Mouse (Mus musculus) neural tube, embryonic 11.5 days (tissue): ENCODE results near the gene Ntn4. TPM values are rescaled to one million over a fixed set of nuclear protein-coding genes. Genes with fewer than 3 reads are reported as not detected.

Experiments
- ATAC-seq: fragments of 200-750 bp; cut with Nextera tagmentation; 2 replicates; pipeline ENCODE4 v1.8.0; 2017; ENCODE audit warnings: moderate number of reproducible peaks, mild to moderate bottlenecking, moderate TSS enrichment, moderate library complexity; ENCODE audit not compliant: insufficient read depth, low FRiP score, low TSS enrichment
- DNase-seq: peaks from one replicate; pipeline ENCODE4 v3.0.0-alpha.2; 2015; ENCODE audit warnings: low spot score
- H3K27ac ChIP-seq: fragments of 300-500 bp; sonication (generic); 2 replicates; pipeline ENCODE4 v1.5.1; 2014; ENCODE audit warnings: low read depth, mild to moderate bottlenecking, low read length
- H3K27me3 ChIP-seq: fragments of 300-500 bp; sonication (generic); 2 replicates; pipeline ENCODE4 v1.6.1; 2014; ENCODE audit warnings: mild to moderate bottlenecking, low read length, mixed read lengths; ENCODE audit not compliant: control insufficient read depth, insufficient read depth
- H3K36me3 ChIP-seq: fragments of 300-500 bp; sonication (generic); 2 replicates; pipeline ENCODE4 v1.6.1; 2014; ENCODE audit warnings: mild to moderate bottlenecking, low read length, moderate library complexity, mixed read lengths; ENCODE audit not compliant: control insufficient read depth, insufficient read depth
- H3K4me1 ChIP-seq: fragments of 300-500 bp; sonication (generic); 2 replicates; pipeline ENCODE4 v1.6.1; 2014; ENCODE audit warnings: low read length, mixed read lengths; ENCODE audit not compliant: control insufficient read depth, insufficient read depth
- H3K4me2 ChIP-seq: fragments of 300-500 bp; sonication (generic); 2 replicates; pipeline ENCODE4 v1.6.1; 2014; ENCODE audit warnings: low read depth, mild to moderate bottlenecking, moderate library complexity
- H3K4me3 ChIP-seq: fragments of 300-500 bp; sonication (generic); 2 replicates; pipeline ENCODE4 v1.5.1; 2014; ENCODE audit warnings: low read depth, low read length
- H3K9ac ChIP-seq: fragments of 300-500 bp; sonication (generic); 2 replicates; pipeline ENCODE4 v1.6.1; 2014; ENCODE audit warnings: mild to moderate bottlenecking, low read length
- H3K9me3 ChIP-seq: fragments of 300-500 bp; sonication (generic); 2 replicates; pipeline ENCODE4 v1.6.1; 2016; ENCODE audit warnings: low read length; ENCODE audit not compliant: control insufficient read depth
- WGBS: fragments of 180-500 bp; shearing (Covaris S2); extraction: QIAGEN DNeasy Blood & Tissue Kit; methylation state at CpG from one replicate; pipeline ENCODE4 v1.1.7; 2014; 5-methylcytosine and 5-hydroxymethylcytosine counted together
- polyA plus RNA-seq: library from polyadenylated mRNA; unstranded; fragments of >200 nt; fragmentation: Nextera tagmentation; extraction: Ambion mirVana; gene quantifications from 2 replicates; pipeline ENCODE4 v1.2.1, GENCODE M21; 2014

Gene Ntn4
- polyA plus RNA-seq, 1 experiment from 2014 or later = 1.9 TPM

DNA sequence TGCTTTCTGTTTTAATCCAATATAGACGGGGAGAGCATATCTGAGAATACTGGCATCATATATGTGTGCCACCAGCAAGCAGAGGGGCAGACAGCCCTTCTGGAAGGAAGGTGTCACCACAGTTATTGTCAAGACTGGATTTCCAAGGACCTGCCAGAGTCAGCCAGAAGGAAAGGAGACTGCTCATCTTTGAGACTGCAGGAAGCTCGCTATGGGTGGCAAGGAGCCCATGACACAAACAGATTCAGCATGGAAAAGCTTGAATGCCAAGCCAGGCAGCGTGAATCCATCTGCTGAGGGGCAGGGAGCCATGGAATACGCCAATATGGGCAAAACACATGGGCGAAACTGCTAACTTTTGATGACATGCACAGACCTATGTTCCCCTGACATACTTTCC lies 6.9 kb upstream of the Ntn4 start:
- no peak overlapping the region for H3K27ac ChIP-seq
- no peaks in the 10 kb centered on the region for H3K9me3 ChIP-seq
- no peak overlapping the region for H3K4me2 ChIP-seq
- H3K36me3 ChIP-seq = no peaks in the 10 kb centered on the region
- no peaks in the 10 kb centered on the region for H3K4me1 ChIP-seq
- H3K4me3 ChIP-seq = no peak overlapping the region
- no peak for ATAC-seq
- no peak for DNase-seq
- H3K9ac ChIP-seq = no peak overlapping the region
- H3K27me3 ChIP-seq = no peaks in the 10 kb centered on the region
- WGBS = 84% methylated on average over 5 of the region's 5 CpGs

DNA sequence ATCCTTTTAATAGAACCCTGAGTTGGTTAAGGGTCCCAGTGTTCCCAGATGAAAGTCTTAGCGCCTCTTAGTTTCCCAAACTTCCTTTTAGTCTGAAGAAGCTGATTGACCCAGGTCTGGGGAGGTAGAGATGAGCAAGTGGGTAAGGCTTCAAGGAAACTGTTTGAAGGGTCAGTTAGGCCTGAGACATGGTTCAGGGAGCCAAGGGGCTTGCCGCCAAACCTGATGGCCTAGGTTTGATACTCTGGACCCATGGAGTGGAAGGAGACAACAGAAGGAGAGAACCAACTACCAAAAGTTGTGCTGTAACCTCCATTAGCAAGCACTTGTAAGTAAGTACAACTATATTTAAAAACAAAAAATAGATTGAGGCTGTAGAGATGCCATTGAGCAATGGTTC lies 6.5 kb upstream of the Ntn4 start:
- Histone ChIP-seq H3K4me2 (no peak overlapping the region), H3K9me3 (no peaks in the 10 kb centered on the region), H3K4me1 (no peaks in the 10 kb centered on the region), H3K4me3 (no peak overlapping the region), H3K27ac (no peak overlapping the region), H3K9ac (no peak overlapping the region), H3K27me3 (no peaks in the 10 kb centered on the region), H3K36me3 (no peaks in the 10 kb centered on the region)
- DNase-seq = no peak
- ATAC-seq = no peak
- WGBS = 85% methylated on average over 2 of the region's 2 CpGs

DNA sequence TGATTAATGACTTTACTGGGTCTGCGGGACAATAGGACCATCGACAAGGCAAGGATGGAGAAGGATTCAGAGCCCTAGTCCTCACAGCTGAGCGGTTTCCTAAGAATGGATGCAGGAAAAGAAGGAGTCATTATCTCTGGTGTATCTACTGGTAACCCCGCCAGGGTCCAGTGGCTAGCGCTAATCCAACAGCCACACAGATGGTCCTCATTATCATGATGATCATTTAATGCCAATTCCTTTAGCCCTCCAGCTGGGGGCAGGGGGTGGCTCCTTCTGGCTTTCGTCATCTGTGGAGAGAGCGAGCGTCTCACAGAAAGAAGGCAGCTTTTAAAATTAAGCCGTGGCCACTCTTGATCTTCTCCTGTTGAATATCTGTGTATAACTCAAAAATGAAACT lies 4.5 kb upstream of the Ntn4 start:
- no peaks in the 10 kb centered on the region; the same call in 1 of the 2 replicates for H3K4me1 ChIP-seq
- 25% methylated on average over 9 of the region's 9 CpGs for WGBS
- no peak for ATAC-seq
- H3K27ac ChIP-seq = no peak overlapping the region
- no peaks in the 10 kb centered on the region for H3K36me3 ChIP-seq
- DNase-seq = peak; percentile 51
- no peak overlapping the region for H3K4me3 ChIP-seq
- no peak overlapping the region for H3K4me2 ChIP-seq
- no peak overlapping the region for H3K9ac ChIP-seq
- H3K27me3 ChIP-seq = no peaks in the 10 kb centered on the region
- no peaks in the 10 kb centered on the region for H3K9me3 ChIP-seq

DNA sequence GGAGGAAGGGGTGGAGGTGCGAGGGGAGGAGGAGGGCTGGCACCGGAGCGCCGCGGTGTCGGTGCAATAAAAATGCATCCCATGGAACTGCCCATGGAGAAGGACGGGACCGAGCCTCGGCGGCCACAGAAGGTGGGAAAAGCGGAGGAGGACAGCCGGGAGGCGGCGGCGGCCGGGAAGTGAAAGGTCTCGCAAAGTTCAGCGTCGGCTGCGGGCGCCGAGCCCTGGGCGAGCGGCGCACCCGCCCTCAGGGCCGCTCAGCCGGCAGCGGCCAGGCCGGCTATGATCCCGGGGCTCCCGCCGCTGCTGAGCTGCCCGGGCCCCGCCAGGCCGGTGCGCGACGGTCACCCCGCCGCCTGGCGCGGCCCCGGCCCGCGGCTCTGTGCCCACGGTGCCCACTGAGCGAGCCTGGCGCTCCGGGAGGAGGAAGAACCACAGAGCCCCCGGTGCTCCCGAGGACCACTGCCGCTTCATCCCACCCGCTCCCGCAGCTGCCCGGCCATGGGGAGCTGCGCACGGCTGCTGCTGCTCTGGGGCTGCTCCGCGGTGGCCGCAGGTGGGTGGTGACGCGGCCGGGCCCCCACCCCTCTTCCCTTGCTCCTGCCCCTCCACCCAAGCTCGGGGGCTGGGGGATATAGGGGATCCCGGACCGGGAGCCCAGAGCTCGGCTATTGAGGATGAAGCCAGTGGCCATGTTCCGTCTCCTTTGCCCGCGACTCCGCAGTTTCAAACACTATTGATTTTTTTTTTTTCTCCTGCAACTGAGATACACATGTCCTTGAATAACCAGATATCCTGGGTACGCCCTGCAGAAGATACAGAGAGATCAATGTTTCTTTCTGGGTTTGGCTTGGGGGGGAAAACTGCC lies 706 bp downstream of the Ntn4 start:
- peak overlapping the region; percentile 80 for H3K4me3 ChIP-seq
- no peaks in the 10 kb centered on the region for H3K36me3 ChIP-seq
- peak overlapping the region; percentile 9; the same call in 1 of the 2 replicates for H3K27ac ChIP-seq
- H3K9me3 ChIP-seq = no peaks in the 10 kb centered on the region
- no peaks in the 10 kb centered on the region for H3K27me3 ChIP-seq
- ATAC-seq (peak; percentile 78), DNase-seq (peak; percentile 66)
- H3K4me2 ChIP-seq = peak overlapping the region; percentile 93
- H3K9ac ChIP-seq = peak overlapping the region; percentile 84
- peaks cover 5% of the 10 kb centered on the region; the same call in 1 of the 2 replicates for H3K4me1 ChIP-seq
- under 1% methylated on average over 66 of the region's 73 CpGs for WGBS

DNA sequence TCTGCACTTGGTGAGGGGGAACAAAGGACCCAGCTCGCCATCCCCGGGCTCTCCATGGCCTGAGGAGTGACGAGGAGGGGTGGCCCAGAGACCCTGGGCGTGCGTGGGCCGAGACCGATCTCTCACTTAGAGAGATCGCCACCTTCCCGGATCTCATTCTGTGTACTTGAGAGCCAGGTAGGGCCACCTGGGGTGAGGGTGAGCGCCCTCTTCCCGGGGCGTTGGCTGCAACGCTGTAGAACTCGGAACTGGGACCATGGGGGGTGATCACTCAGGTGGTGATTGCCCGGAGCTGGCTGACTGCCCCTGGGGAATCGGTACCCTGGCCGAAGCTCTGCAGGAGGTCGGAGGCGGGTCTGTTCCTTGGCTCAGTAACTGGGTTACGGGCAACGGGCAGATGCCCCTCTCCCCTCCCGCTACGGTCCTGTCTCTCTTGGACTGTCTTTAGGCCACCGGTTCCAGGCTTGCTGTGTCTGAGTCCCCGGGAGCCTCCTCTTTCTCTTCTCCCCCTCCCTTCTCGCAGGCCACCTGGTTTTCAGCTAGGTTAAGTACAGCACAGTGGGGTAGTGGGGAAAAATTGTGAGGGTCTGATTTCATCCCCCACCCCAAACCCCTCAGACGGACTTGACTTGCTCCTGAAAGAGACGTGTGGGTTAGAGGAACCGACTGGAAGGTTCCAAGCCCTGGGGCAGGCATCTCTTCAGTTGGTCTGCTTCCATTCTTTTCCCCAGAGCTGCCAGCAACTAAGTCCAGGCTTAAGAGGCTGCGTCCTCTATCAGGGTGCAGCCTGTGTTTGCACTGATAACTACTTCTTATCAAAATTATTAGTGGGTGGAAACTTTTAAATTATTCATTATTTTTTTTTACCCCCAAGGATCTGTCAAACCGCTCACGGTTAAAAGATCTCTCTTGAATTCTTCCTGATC lies 1.6 kb downstream of the Ntn4 start:
- peak overlapping the region; percentile 80 for H3K4me3 ChIP-seq
- DNase-seq (peak; percentile 71), ATAC-seq (peak; percentile 67)
- peak overlapping the region; percentile 93 for H3K4me2 ChIP-seq
- no peaks in the 10 kb centered on the region for H3K36me3 ChIP-seq
- H3K27ac ChIP-seq = 0 out of 2 replicates have a peak overlapping the region, but pooled peaks have one; percentile 9
- WGBS = 8% methylated on average over 32 of the region's 32 CpGs
- peaks cover 5% of the 10 kb centered on the region; the same call in 1 of the 2 replicates for H3K4me1 ChIP-seq
- peak overlapping the region; percentile 84 for H3K9ac ChIP-seq
- H3K27me3 ChIP-seq = no peaks in the 10 kb centered on the region
- no peaks in the 10 kb centered on the region for H3K9me3 ChIP-seq

DNA sequence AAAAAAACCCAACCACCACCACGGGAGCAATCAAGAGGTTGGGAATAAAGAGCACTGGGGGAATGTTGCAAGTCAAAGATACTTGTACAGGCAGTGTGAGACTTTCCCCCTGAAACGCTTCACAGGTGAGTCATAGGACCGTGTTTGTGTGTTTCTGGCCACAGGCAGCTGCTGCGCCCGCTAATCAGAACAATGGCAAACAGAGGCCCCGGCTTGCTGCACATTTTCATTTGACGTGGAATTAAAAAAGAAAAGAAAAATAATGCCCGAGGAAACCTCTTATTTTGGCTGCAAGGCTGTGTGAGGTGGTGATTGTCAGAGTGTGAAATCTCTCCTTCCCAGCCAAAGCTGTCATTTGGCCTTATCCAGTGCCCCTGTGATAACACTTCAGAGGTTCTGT lies 2.4 kb downstream of the Ntn4 start:
- no peak overlapping the region for H3K4me3 ChIP-seq
- no peak for DNase-seq
- H3K4me1 ChIP-seq = peaks cover 5% of the 10 kb centered on the region; the same call in 1 of the 2 replicates
- WGBS = 71% methylated on average over 8 of the region's 8 CpGs
- peak overlapping the region; percentile 93 for H3K4me2 ChIP-seq
- no peaks in the 10 kb centered on the region for H3K9me3 ChIP-seq
- H3K27me3 ChIP-seq = no peaks in the 10 kb centered on the region
- H3K9ac ChIP-seq = no peak overlapping the region
- H3K27ac ChIP-seq = no peak overlapping the region
- no peak for ATAC-seq
- no peaks in the 10 kb centered on the region for H3K36me3 ChIP-seq

DNA sequence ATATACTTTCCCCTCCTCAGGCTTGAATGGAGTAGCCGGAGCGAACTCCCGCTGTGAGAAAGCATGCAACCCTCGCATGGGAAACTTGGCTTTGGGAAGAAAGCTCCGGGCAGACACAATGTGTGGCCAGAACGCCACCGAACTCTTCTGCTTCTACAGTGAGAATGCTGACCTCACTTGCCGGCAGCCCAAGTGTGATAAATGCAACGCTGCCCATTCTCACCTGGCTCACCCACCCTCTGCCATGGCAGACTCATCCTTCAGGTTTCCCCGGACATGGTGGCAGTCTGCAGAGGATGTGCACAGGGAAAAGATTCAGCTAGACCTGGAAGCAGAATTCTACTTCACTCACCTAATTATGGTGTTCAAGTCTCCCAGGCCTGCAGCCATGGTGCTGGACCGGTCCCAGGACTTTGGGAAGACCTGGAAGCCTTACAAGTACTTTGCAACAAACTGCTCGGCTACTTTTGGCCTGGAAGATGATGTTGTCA lies 4.0 kb downstream of the Ntn4 start:
- Histone ChIP-seq H3K4me1 (peaks cover 5% of the 10 kb centered on the region; the same call in 1 of the 2 replicates), H3K9me3 (no peaks in the 10 kb centered on the region), H3K36me3 (0 out of 2 replicates have a peak, but pooled peaks cover under 1% of the 10 kb centered on the region), H3K4me3 (no peak overlapping the region), H3K9ac (no peak overlapping the region), H3K27me3 (no peaks in the 10 kb centered on the region), H3K27ac (no peak overlapping the region), H3K4me2 (no peak overlapping the region)
- 81% methylated on average over 12 of the region's 12 CpGs for WGBS
- DNase-seq = no peak
- ATAC-seq = no peak

DNA sequence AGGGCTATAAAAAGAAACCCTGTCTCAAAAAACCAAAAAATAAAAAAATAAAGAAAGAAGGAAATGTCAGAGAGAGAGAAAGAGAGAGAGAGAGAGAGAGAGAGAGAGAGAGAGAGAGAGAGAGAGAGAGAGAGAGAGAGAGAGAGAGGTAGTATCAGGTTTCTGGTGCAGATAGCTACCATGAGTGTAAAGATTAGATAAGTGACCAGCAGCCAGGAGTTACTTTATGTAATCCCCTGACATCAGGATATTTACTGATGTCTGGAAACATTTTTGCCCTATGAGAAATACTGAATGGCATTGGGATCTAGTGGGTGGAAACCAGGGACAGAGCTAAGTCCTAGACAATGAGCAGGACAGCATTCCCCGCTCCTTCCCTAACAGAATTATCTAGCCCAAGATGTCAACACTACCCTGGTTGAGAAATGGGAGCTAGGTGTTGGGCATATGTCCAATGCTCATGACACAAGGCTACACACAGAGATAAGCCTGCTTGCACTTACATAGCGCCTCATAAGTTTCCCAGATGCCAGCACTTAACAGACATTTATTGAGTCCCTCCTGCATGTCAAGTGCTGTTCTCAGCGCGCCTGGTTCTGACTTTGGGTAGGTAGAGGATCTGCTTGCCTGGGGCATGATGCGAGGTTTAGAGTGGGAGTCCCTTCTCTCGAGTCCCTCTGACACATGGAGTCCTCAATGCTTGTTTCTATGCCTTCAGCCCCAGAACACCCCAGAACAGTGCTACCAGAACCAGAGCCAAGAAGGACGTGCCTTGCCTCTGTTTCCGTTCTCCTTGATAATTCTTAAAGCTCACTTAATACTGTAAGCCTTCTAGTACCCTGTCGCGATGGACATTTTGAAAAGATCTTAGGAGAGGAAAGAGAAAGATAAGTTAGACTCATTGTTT lies 7.4 kb downstream of the Ntn4 start:
- no peak for DNase-seq
- H3K4me3 ChIP-seq = no peak overlapping the region
- no peak overlapping the region for H3K4me2 ChIP-seq
- H3K36me3 ChIP-seq = peaks cover 2% of the 10 kb centered on the region; the same call in 1 of the 2 replicates
- no peaks in the 10 kb centered on the region for H3K9me3 ChIP-seq
- H3K9ac ChIP-seq = no peak overlapping the region
- 92% methylated on average over 10 of the region's 10 CpGs for WGBS
- no peak overlapping the region for H3K27ac ChIP-seq
- H3K4me1 ChIP-seq = 0 out of 2 replicates have a peak, but pooled peaks cover under 1% of the 10 kb centered on the region
- ATAC-seq = no peak
- no peaks in the 10 kb centered on the region for H3K27me3 ChIP-seq
